Mouse (Mus musculus): ENCODE results near the gene Rpl28. TPM values are rescaled to one million over a fixed set of nuclear protein-coding genes. Genes with fewer than 3 reads are reported as not detected.
"Not testable (repeated sequence)": the region's sequence is repeated elsewhere in the genome, so short reads cannot be mapped to it uniquely, and the experiment has no call there.

Rpl28 gene
- polyA plus RNA-seq, 1 experiment from 2014 or later, result 230 TPM

GRCm38 (mm10) chr7:4789436-4789935 is 3.2 kb upstream of the Rpl28 start, which contains the start of gene Tmem238:
TSS of gene Tmem238 (minus strand) at chr7:4789656.
- Histone ChIP-seq H3K4me2 (peak within 1 kb of the TSS; percentile 89), H3K9me3 (no peaks in the 10 kb centered on the region), H3K36me3 (peaks cover 9% of the 10 kb centered on the region), H3K9ac (peak within 1 kb of the TSS; percentile 84), H3K27me3 (peaks cover 25% of the 10 kb centered on the region), H3K27ac (replicated peaks) (peak within 1 kb of the TSS; percentile 56; the same call in 1 of the 2 replicates), H3K4me1 (replicated peaks) (peaks cover 26% of the 10 kb centered on the region), H3K4me3 (peak within 1 kb of the TSS; percentile 56)
- 0 out of 2 replicates have a peak, but pooled peaks have one; percentile 3 for ATAC-seq (ENCODE audit: low read depth)
- whole genome bisulfite sequencing, result 9% methylated on average over 40 of the region's 40 CpGs

GRCm38 (mm10) chr7:4793248-4793647 is 574 bp downstream of the Rpl28 start:
- WGBS, result under 1% methylated on average over 31 of the region's 31 CpGs
- peak overlapping the region; percentile 90 for H3K4me2 ChIP-seq
- ATAC-seq (ENCODE audit: low read depth), result not testable (repeated sequence)

GRCm38 (mm10) chr7:4793674-4794073 is 1.0 kb downstream of the Rpl28 start:
- 52% methylated on average over 4 of the region's 4 CpGs for WGBS

More at GRCm38 (mm10) chr7:4793248-4793647, 574 bp downstream of the Rpl28 start:
- H3K36me3 ChIP-seq, result peaks cover 44% of the 10 kb centered on the region
- peak overlapping the region; percentile 86 for H3K27ac ChIP-seq (replicated peaks)
- H3K9me3 ChIP-seq, result not testable (repeated sequence)
- peak overlapping the region; percentile 85 for H3K9ac ChIP-seq
- peaks cover 30% of the 10 kb centered on the region for H3K4me1 ChIP-seq (replicated peaks)
- H3K4me3 ChIP-seq, result peak overlapping the region; percentile 59
- peaks cover 17% of the 10 kb centered on the region for H3K27me3 ChIP-seq

GRCm38 (mm10) chr7:4794631-4795168 is 2.0 kb downstream of the Rpl28 start:
- no peak overlapping the region; the same call in 1 of the 2 replicates for H3K4me2 ChIP-seq
- peaks cover 50% of the 10 kb centered on the region for H3K36me3 ChIP-seq
- H3K27me3 ChIP-seq, result peaks cover 9% of the 10 kb centered on the region
- H3K27ac ChIP-seq (replicated peaks), result no peak overlapping the region
- H3K4me1 ChIP-seq (replicated peaks), result peaks cover 19% of the 10 kb centered on the region
- 0 out of 2 replicates have a peak overlapping the region, but pooled peaks have one; percentile 59 for H3K4me3 ChIP-seq
- 0 out of 2 replicates have a peak overlapping the region, but pooled peaks have one; percentile 85 for H3K9ac ChIP-seq
- ATAC-seq (ENCODE audit: low read depth), result no peak
- 86% methylated on average over 3 of the region's 3 CpGs for WGBS
- no peaks in the 10 kb centered on the region for H3K9me3 ChIP-seq

More at GRCm38 (mm10) chr7:4793674-4794073, 1.0 kb downstream of the Rpl28 start:
- H3K4me3 ChIP-seq, result peak overlapping the region; percentile 59
- ATAC-seq (ENCODE audit: low read depth), result no peak
- H3K27ac ChIP-seq (replicated peaks), result no peak overlapping the region
- H3K4me2 ChIP-seq, result peak overlapping the region; percentile 90
- peaks cover 25% of the 10 kb centered on the region for H3K4me1 ChIP-seq (replicated peaks)
- H3K9me3 ChIP-seq, result no peaks in the 10 kb centered on the region
- H3K27me3 ChIP-seq, result peaks cover 13% of the 10 kb centered on the region
- H3K36me3 ChIP-seq, result peaks cover 46% of the 10 kb centered on the region
- peak overlapping the region; percentile 85 for H3K9ac ChIP-seq

GRCm38 (mm10) chr7:4795767-4796433 is 3.2 kb downstream of the Rpl28 start:
- Histone ChIP-seq H3K9me3 (no peaks in the 10 kb centered on the region), H3K36me3 (peaks cover 50% of the 10 kb centered on the region), H3K4me3 (no peak overlapping the region), H3K4me2 (no peak overlapping the region), H3K27me3 (0 out of 2 replicates have a peak, but pooled peaks cover under 1% of the 10 kb centered on the region), H3K4me1 (replicated peaks) (peaks cover 19% of the 10 kb centered on the region), H3K27ac (replicated peaks) (no peak overlapping the region), H3K9ac (no peak overlapping the region)
- 76% methylated on average over 7 of the region's 7 CpGs for WGBS
- no peak for ATAC-seq (ENCODE audit: low read depth)

GRCm38 (mm10) chr7:4802247-4802646 is 9.6 kb downstream of the Rpl28 start:
- no peaks in the 10 kb centered on the region for H3K9me3 ChIP-seq
- no peak for ATAC-seq (ENCODE audit: low read depth)
- no peaks in the 10 kb centered on the region for H3K27me3 ChIP-seq
- H3K36me3 ChIP-seq, result peaks cover 41% of the 10 kb centered on the region
- H3K9ac ChIP-seq, result no peak overlapping the region
- no peak overlapping the region for H3K27ac ChIP-seq (replicated peaks)
- no peaks in the 10 kb centered on the region for H3K4me1 ChIP-seq (replicated peaks)
- H3K4me2 ChIP-seq, result no peak overlapping the region
- H3K4me3 ChIP-seq, result no peak overlapping the region

- no peaks in the 10 kb centered on the region for H3K27me3 ChIP-seq
- no peak overlapping the region for H3K4me2 ChIP-seq
- H3K36me3 ChIP-seq, result peaks cover 54% of the 10 kb centered on the region
- peaks cover 27% of the 10 kb centered on the region for H3K4me1 ChIP-seq (replicated peaks)
- H3K9ac ChIP-seq, result no peak overlapping the region
- H3K4me3 ChIP-seq, result no peak overlapping the region
- ATAC-seq (ENCODE audit: low read depth), result no peak
- 91% methylated on average over 7 of the region's 7 CpGs for WGBS
- no peaks in the 10 kb centered on the region for H3K9me3 ChIP-seq
- H3K27ac ChIP-seq (replicated peaks), result no peak overlapping the region
These were observed 14.0 kb downstream of the Rpl28 start for GRCm38 (mm10) chr7:4806716-4807115.

- Histone ChIP-seq H3K4me1 (replicated peaks) (peaks cover 35% of the 10 kb centered on the region), H3K9ac (peak overlapping the region; percentile 89), H3K36me3 (peaks cover 37% of the 10 kb centered on the region), H3K4me2 (peak overlapping the region; percentile 74), H3K4me3 (peak overlapping the region; percentile 78)
- not testable (repeated sequence) for ATAC-seq (ENCODE audit: low read depth); H3K9me3 ChIP-seq; H3K27me3 ChIP-seq; H3K27ac ChIP-seq (replicated peaks)
- WGBS, result 44% methylated on average over 10 of the region's 10 CpGs
These were observed 18.5 kb downstream of the Rpl28 start for GRCm38 (mm10) chr7:4811131-4811530.

GRCm38 (mm10) chr7:4811842-4812302 is 19.2 kb downstream of the Rpl28 start:
- H3K4me3 ChIP-seq, result peak overlapping the region; percentile 78
- no peak; the same call in 1 of the 2 replicates for ATAC-seq (ENCODE audit: low read depth)
- peak overlapping the region; percentile 74 for H3K4me2 ChIP-seq
- WGBS, result 4% methylated on average over 30 of the region's 36 CpGs
- H3K9ac ChIP-seq, result peak overlapping the region; percentile 89
- H3K27me3 ChIP-seq, result no peaks in the 10 kb centered on the region
- peaks cover 29% of the 10 kb centered on the region for H3K36me3 ChIP-seq
- no peaks in the 10 kb centered on the region for H3K9me3 ChIP-seq
- H3K4me1 ChIP-seq (replicated peaks), result peaks cover 35% of the 10 kb centered on the region
- peak overlapping the region; percentile 97 for H3K27ac ChIP-seq (replicated peaks)

GRCm38 (mm10) chr7:4812303-4813104 is 19.8 kb downstream of the Rpl28 start, which contains the start of gene Ube2s:
TSS of gene Ube2s (minus strand) at chr7:4812590.
- no peaks in the 10 kb centered on the region for H3K9me3 ChIP-seq
- ATAC-seq (ENCODE audit: low read depth), result peak; percentile 99
- peaks cover 23% of the 10 kb centered on the region for H3K36me3 ChIP-seq
- H3K9ac ChIP-seq, result peak within 1 kb of the TSS; percentile 89
- H3K4me3 ChIP-seq, result peak within 1 kb of the TSS; percentile 78
- peak within 1 kb of the TSS; percentile 97 for H3K27ac ChIP-seq (replicated peaks)
- peak within 1 kb of the TSS; percentile 74 for H3K4me2 ChIP-seq
- H3K27me3 ChIP-seq, result no peaks in the 10 kb centered on the region
- under 1% methylated on average over 62 of the region's 62 CpGs for WGBS
- peaks cover 35% of the 10 kb centered on the region for H3K4me1 ChIP-seq (replicated peaks)

- Histone ChIP-seq H3K36me3 (peaks cover 19% of the 10 kb centered on the region), H3K4me2 (peak overlapping the region; percentile 74), H3K9me3 (no peaks in the 10 kb centered on the region), H3K4me1 (replicated peaks) (peaks cover 35% of the 10 kb centered on the region), H3K27ac (replicated peaks) (peak overlapping the region; percentile 83), H3K27me3 (no peaks in the 10 kb centered on the region), H3K4me3 (peak overlapping the region; percentile 78), H3K9ac (peak overlapping the region; percentile 68)
- 26% methylated on average over 8 of the region's 8 CpGs for WGBS
- ATAC-seq (ENCODE audit: low read depth), result no peak
These were observed 20.6 kb downstream of the Rpl28 start for GRCm38 (mm10) chr7:4813105-4813791.
